Mouse (Mus musculus) brain, adult 2 months (tissue): ENCODE measurements around the gene Catip.
"Not testable (repeated sequence)": the region's sequence is repeated elsewhere in the genome, so short reads cannot be mapped to it uniquely, and the experiment has no call there.

Experiments
- DNase-seq: peaks from one replicate; pipeline ENCODE4 v3.0.0; 2011; ENCODE audit warnings: low read depth, low spot score

The Catip gene

GRCm38 (mm10) chr1:74361812-74362211 lies at the start of gene Catip:
Catip (plus strand) TSS chr1:74362108.
- DNase-seq: peak; percentile 97

- peak; percentile 96 for DNase-seq
Measured at GRCm38 (mm10) chr1:74313049-74313692, 48.7 kb upstream of the Catip start.

GRCm38 (mm10) chr1:74314796-74315195 lies 47.1 kb upstream of the Catip start:
- no peak for DNase-seq

- no peak for DNase-seq
Measured at GRCm38 (mm10) chr1:74316114-74316827, 45.6 kb upstream of the Catip start.

GRCm38 (mm10) chr1:74318711-74319110 lies 43.2 kb upstream of the Catip start:
- no peak for DNase-seq

- DNase-seq: no peak
Measured at GRCm38 (mm10) chr1:74321396-74321795, 40.5 kb upstream of the Catip start.

GRCm38 (mm10) chr1:74326916-74327315 lies 35.0 kb upstream of the Catip start:
- not testable (repeated sequence) for DNase-seq

- DNase-seq: peak; percentile 36
Measured at GRCm38 (mm10) chr1:74329899-74330431, 31.9 kb upstream of the Catip start.

GRCm38 (mm10) chr1:74331046-74331681 lies 30.7 kb upstream of the Catip start:
- DNase-seq: no peak

GRCm38 (mm10) chr1:74332241-74332763 lies 29.6 kb upstream of the Catip start:
- peak; percentile 98 for DNase-seq

GRCm38 (mm10) chr1:74332930-74333329 lies 29.0 kb upstream of the Catip start:
- peak; percentile 55 for DNase-seq

- no peak for DNase-seq
Measured at GRCm38 (mm10) chr1:74334607-74335006, 27.3 kb upstream of the Catip start.

GRCm38 (mm10) chr1:74335033-74335432 lies 26.9 kb upstream of the Catip start:
- DNase-seq: no peak

- peak; percentile 76 for DNase-seq
Measured at GRCm38 (mm10) chr1:74335436-74336170, 26.3 kb upstream of the Catip start.

- DNase-seq: peak; percentile 39
Measured at GRCm38 (mm10) chr1:74337241-74337771, 24.6 kb upstream of the Catip start.

- no peak for DNase-seq
Measured at GRCm38 (mm10) chr1:74338013-74338412, 23.9 kb upstream of the Catip start.

- DNase-seq: no peak
Measured at GRCm38 (mm10) chr1:74338626-74339025, 23.3 kb upstream of the Catip start.

- no peak for DNase-seq
Measured at GRCm38 (mm10) chr1:74339917-74340316, 22.0 kb upstream of the Catip start.

- DNase-seq: peak; percentile 65
Measured at GRCm38 (mm10) chr1:74340361-74340764, 21.5 kb upstream of the Catip start.

- DNase-seq: not testable (repeated sequence)
Measured at GRCm38 (mm10) chr1:74340992-74341391, 20.9 kb upstream of the Catip start.

GRCm38 (mm10) chr1:74341898-74342297 lies 20.0 kb upstream of the Catip start:
- peak; percentile 33 for DNase-seq
